Mouse (Mus musculus) midbrain, embryonic 12.5 days (tissue): ENCODE data around the gene Itpkc. TPM values are rescaled to one million over a fixed set of nuclear protein-coding genes. Genes with fewer than 3 reads are reported as not detected.
A peak's percentile ranks its signal among the peaks of the same experiment; 100 is the strongest.

Source experiments
- ATAC-seq: fragments of 200-750 bp; cut with Nextera tagmentation; 2 replicates; pipeline ENCODE4 v1.8.0; 2017; ENCODE audit warnings: low read depth, moderate TSS enrichment, moderate library complexity; ENCODE audit not compliant: low FRiP score
- H3K27ac ChIP-seq: fragments of 300-500 bp; sonication (generic); replicated peaks from 2 replicates; pipeline ENCODE4 v1.5.1; 2016; ENCODE audit warnings: mild to moderate bottlenecking
- H3K27me3 ChIP-seq: fragments of 300-500 bp; sonication (generic); 2 replicates; pipeline ENCODE4 v1.6.1; 2016; ENCODE audit warnings: mild to moderate bottlenecking
- H3K36me3 ChIP-seq: fragments of 300-500 bp; sonication (generic); 2 replicates; pipeline ENCODE4 v1.6.1; 2016
- H3K4me1 ChIP-seq: fragments of 300-500 bp; sonication (generic); 2 replicates; pipeline ENCODE4 v1.6.1; 2016
- H3K4me2 ChIP-seq: fragments of 300-500 bp; sonication (generic); replicated peaks from 2 replicates; pipeline ENCODE4 v1.6.1; 2016; ENCODE audit warnings: mild to moderate bottlenecking, moderate library complexity
- H3K4me3 ChIP-seq: fragments of 300-500 bp; sonication (generic); 2 replicates; pipeline ENCODE4 v1.5.1; 2016; ENCODE audit warnings: mild to moderate bottlenecking
- H3K9ac ChIP-seq: fragments of 300-500 bp; sonication (generic); replicated peaks from 2 replicates; pipeline ENCODE4 v1.6.1; 2016; ENCODE audit warnings: mild to moderate bottlenecking, moderate library complexity
- H3K9me3 ChIP-seq: fragments of 300-500 bp; sonication (generic); 2 replicates; pipeline ENCODE4 v1.6.1; 2016; ENCODE audit warnings: mild to moderate bottlenecking
- WGBS: fragments of 180-500 bp; shearing (Covaris S2); methylation state at CpG from one replicate; pipeline ENCODE4 v1.1.7; 2016; 5-methylcytosine and 5-hydroxymethylcytosine counted together
- polyA plus RNA-seq: library from polyadenylated mRNA; unstranded; fragments of >200 nt; fragmentation: Nextera tagmentation; extraction: Ambion mirVana; gene quantifications from 2 replicates; pipeline ENCODE4 v1.2.1, GENCODE M21; 2016

Gene Itpkc
- polyA plus RNA-seq: 8.7 and 10.2 TPM in 2 replicates

- no peaks in the 10 kb centered on the region for H3K9me3 ChIP-seq
- peak within 1 kb of the TSS; percentile 72 for H3K4me3 ChIP-seq
- under 1% methylated on average over 47 of the region's 49 CpGs for WGBS
- peaks cover 54% of the 10 kb centered on the region for H3K4me1 ChIP-seq
- no peaks in the 10 kb centered on the region for H3K27me3 ChIP-seq
- no peaks in the 10 kb centered on the region for H3K36me3 ChIP-seq
- H3K4me2 ChIP-seq: peak within 1 kb of the TSS; percentile 91
- peak within 1 kb of the TSS; percentile 81 for H3K27ac ChIP-seq
- peak; percentile 77 for ATAC-seq
- H3K9ac ChIP-seq: peak within 1 kb of the TSS; percentile 85
Measured at GRCm38 (mm10) chr7:27228281-27228821, at the start of gene Itpkc. Itpkc (minus strand) TSS chr7:27228661.

GRCm38 (mm10) chr7:27277191-27277590 lies 48.7 kb upstream of the Itpkc start:
- no peak overlapping the region for H3K27ac ChIP-seq
- no peaks in the 10 kb centered on the region for H3K4me1 ChIP-seq
- H3K9me3 ChIP-seq: no peaks in the 10 kb centered on the region
- H3K36me3 ChIP-seq: peaks cover 88% of the 10 kb centered on the region
- H3K27me3 ChIP-seq: no peaks in the 10 kb centered on the region
- H3K4me2 ChIP-seq: no peak overlapping the region
- no peak overlapping the region for H3K4me3 ChIP-seq
- 98% methylated on average over 3 of the region's 3 CpGs for WGBS
- H3K9ac ChIP-seq: no peak overlapping the region
- no peak for ATAC-seq

- 0 out of 2 replicates have a peak, but pooled peaks cover 2% of the 10 kb centered on the region for H3K4me1 ChIP-seq
- no peaks in the 10 kb centered on the region for H3K9me3 ChIP-seq
- no peaks in the 10 kb centered on the region for H3K27me3 ChIP-seq
- H3K9ac ChIP-seq: no peak overlapping the region
- H3K36me3 ChIP-seq: peaks cover 89% of the 10 kb centered on the region
- 65% methylated on average over 7 of the region's 7 CpGs for WGBS
- H3K27ac ChIP-seq: no peak overlapping the region
- H3K4me3 ChIP-seq: no peak overlapping the region
- ATAC-seq: no peak
- H3K4me2 ChIP-seq: no peak overlapping the region
Measured at GRCm38 (mm10) chr7:27276021-27276420, 47.6 kb upstream of the Itpkc start.

GRCm38 (mm10) chr7:27274916-27275315 lies 46.5 kb upstream of the Itpkc start:
- WGBS: 93% methylated on average over 4 of the region's 4 CpGs

GRCm38 (mm10) chr7:27273739-27274351 lies 45.4 kb upstream of the Itpkc start:
- ATAC-seq: no peak
- Histone ChIP-seq H3K36me3 (peaks cover 90% of the 10 kb centered on the region), H3K9ac (no peak overlapping the region), H3K9me3 (no peaks in the 10 kb centered on the region), H3K27ac (no peak overlapping the region), H3K4me1 (0 out of 2 replicates have a peak, but pooled peaks cover 2% of the 10 kb centered on the region), H3K4me3 (0 out of 2 replicates have a peak overlapping the region, but pooled peaks have one; percentile 2), H3K27me3 (no peaks in the 10 kb centered on the region), H3K4me2 (no peak overlapping the region)
- WGBS: 58% methylated on average over 32 of the region's 32 CpGs

More at GRCm38 (mm10) chr7:27274916-27275315, 46.5 kb upstream of the Itpkc start:
- H3K36me3 ChIP-seq: peaks cover 90% of the 10 kb centered on the region
- H3K4me3 ChIP-seq: no peak overlapping the region
- H3K27me3 ChIP-seq: no peaks in the 10 kb centered on the region
- ATAC-seq: no peak
- no peaks in the 10 kb centered on the region for H3K9me3 ChIP-seq
- no peak overlapping the region for H3K4me2 ChIP-seq
- H3K27ac ChIP-seq: no peak overlapping the region
- 0 out of 2 replicates have a peak, but pooled peaks cover 2% of the 10 kb centered on the region for H3K4me1 ChIP-seq
- no peak overlapping the region for H3K9ac ChIP-seq

- Histone ChIP-seq H3K4me3 (no peak overlapping the region), H3K9me3 (no peaks in the 10 kb centered on the region), H3K4me2 (no peak overlapping the region), H3K27ac (no peak overlapping the region), H3K4me1 (0 out of 2 replicates have a peak, but pooled peaks cover 2% of the 10 kb centered on the region), H3K36me3 (peaks cover 90% of the 10 kb centered on the region), H3K27me3 (no peaks in the 10 kb centered on the region), H3K9ac (no peak overlapping the region)
- WGBS: 83% methylated on average over 8 of the region's 8 CpGs
- no peak for ATAC-seq
Measured at GRCm38 (mm10) chr7:27271423-27271822, 43.0 kb upstream of the Itpkc start.

GRCm38 (mm10) chr7:27266515-27267128 lies 38.2 kb upstream of the Itpkc start:
- Histone ChIP-seq H3K9ac (no peak overlapping the region), H3K4me1 (peaks cover 7% of the 10 kb centered on the region), H3K4me2 (no peak overlapping the region), H3K27me3 (no peaks in the 10 kb centered on the region), H3K36me3 (peaks cover 96% of the 10 kb centered on the region), H3K27ac (no peak overlapping the region), H3K4me3 (no peak overlapping the region), H3K9me3 (no peaks in the 10 kb centered on the region)
- ATAC-seq: no peak
- WGBS: 83% methylated on average over 20 of the region's 20 CpGs

- H3K9me3 ChIP-seq: no peaks in the 10 kb centered on the region
- peaks cover 77% of the 10 kb centered on the region for H3K36me3 ChIP-seq
- no peak overlapping the region for H3K4me2 ChIP-seq
- 90% methylated on average over 12 of the region's 12 CpGs for WGBS
- no peak for ATAC-seq
- H3K9ac ChIP-seq: no peak overlapping the region
- H3K27me3 ChIP-seq: no peaks in the 10 kb centered on the region
- H3K27ac ChIP-seq: no peak overlapping the region
- no peak overlapping the region for H3K4me3 ChIP-seq
- peaks cover 24% of the 10 kb centered on the region for H3K4me1 ChIP-seq
Measured at GRCm38 (mm10) chr7:27264761-27265160, 36.3 kb upstream of the Itpkc start.

- no peak for ATAC-seq
- H3K9me3 ChIP-seq: no peaks in the 10 kb centered on the region
- 87% methylated on average over 6 of the region's 6 CpGs for WGBS
- H3K4me1 ChIP-seq: peaks cover 42% of the 10 kb centered on the region
- no peaks in the 10 kb centered on the region for H3K27me3 ChIP-seq
- H3K36me3 ChIP-seq: peaks cover 48% of the 10 kb centered on the region
- H3K9ac ChIP-seq: no peak overlapping the region
- no peak overlapping the region for H3K4me2 ChIP-seq
- no peak overlapping the region for H3K4me3 ChIP-seq
- no peak overlapping the region for H3K27ac ChIP-seq
Measured at GRCm38 (mm10) chr7:27261888-27262287, 33.4 kb upstream of the Itpkc start.

- Histone ChIP-seq H3K36me3 (peaks cover 39% of the 10 kb centered on the region), H3K9me3 (no peaks in the 10 kb centered on the region), H3K27ac (no peak overlapping the region), H3K4me3 (peak overlapping the region; percentile 87), H3K4me2 (peak overlapping the region; percentile 88), H3K4me1 (peaks cover 53% of the 10 kb centered on the region), H3K9ac (peak overlapping the region; percentile 46), H3K27me3 (no peaks in the 10 kb centered on the region)
- 72% methylated on average over 7 of the region's 7 CpGs for WGBS
- no peak for ATAC-seq
Measured at GRCm38 (mm10) chr7:27260856-27261255, 32.4 kb upstream of the Itpkc start.

GRCm38 (mm10) chr7:27259771-27260170 lies 31.3 kb upstream of the Itpkc start:
- no peak for ATAC-seq
- Histone ChIP-seq H3K9ac (peak overlapping the region; percentile 92), H3K9me3 (no peaks in the 10 kb centered on the region), H3K4me3 (peak overlapping the region; percentile 87), H3K4me2 (peak overlapping the region; percentile 88), H3K4me1 (peaks cover 56% of the 10 kb centered on the region), H3K27ac (peak overlapping the region; percentile 93), H3K27me3 (no peaks in the 10 kb centered on the region), H3K36me3 (peaks cover 29% of the 10 kb centered on the region)
- WGBS: 27% methylated on average over 5 of the region's 5 CpGs

GRCm38 (mm10) chr7:27259271-27259721 lies 30.8 kb upstream of the Itpkc start:
- Histone ChIP-seq H3K4me1 (peaks cover 56% of the 10 kb centered on the region), H3K27ac (peak overlapping the region; percentile 93), H3K36me3 (peaks cover 24% of the 10 kb centered on the region), H3K4me2 (peak overlapping the region; percentile 88), H3K4me3 (peak overlapping the region; percentile 87), H3K27me3 (no peaks in the 10 kb centered on the region), H3K9ac (peak overlapping the region; percentile 92), H3K9me3 (no peaks in the 10 kb centered on the region)
- peak; percentile 2; the same call in 1 of the 2 replicates for ATAC-seq
- under 1% methylated on average over 9 of the region's 9 CpGs for WGBS
